Mouse (Mus musculus) activated CD4-positive, CD25-positive, alpha-beta regulatory T cell, adult 4 months (primary cell): ENCODE results near the gene Pik3ap1. TPM values are rescaled to one million over a fixed set of nuclear protein-coding genes. Genes with fewer than 3 reads are reported as not detected.

Experiments used
- ATAC-seq: one replicate; pipeline ENCODE4 v1.8.0; 2017
- polyA plus RNA-seq, 2 experiments: library from polyadenylated mRNA; unstranded; fragments of 100-300 nt; shearing (Covaris generic); gene quantifications; one replicate each; pipeline ENCODE4 v1.2.1; 2017

Pik3ap1 gene
- polyA plus RNA-seq, 2 experiments from 2014 or later = 1.6 to 2.7 TPM

DNA sequence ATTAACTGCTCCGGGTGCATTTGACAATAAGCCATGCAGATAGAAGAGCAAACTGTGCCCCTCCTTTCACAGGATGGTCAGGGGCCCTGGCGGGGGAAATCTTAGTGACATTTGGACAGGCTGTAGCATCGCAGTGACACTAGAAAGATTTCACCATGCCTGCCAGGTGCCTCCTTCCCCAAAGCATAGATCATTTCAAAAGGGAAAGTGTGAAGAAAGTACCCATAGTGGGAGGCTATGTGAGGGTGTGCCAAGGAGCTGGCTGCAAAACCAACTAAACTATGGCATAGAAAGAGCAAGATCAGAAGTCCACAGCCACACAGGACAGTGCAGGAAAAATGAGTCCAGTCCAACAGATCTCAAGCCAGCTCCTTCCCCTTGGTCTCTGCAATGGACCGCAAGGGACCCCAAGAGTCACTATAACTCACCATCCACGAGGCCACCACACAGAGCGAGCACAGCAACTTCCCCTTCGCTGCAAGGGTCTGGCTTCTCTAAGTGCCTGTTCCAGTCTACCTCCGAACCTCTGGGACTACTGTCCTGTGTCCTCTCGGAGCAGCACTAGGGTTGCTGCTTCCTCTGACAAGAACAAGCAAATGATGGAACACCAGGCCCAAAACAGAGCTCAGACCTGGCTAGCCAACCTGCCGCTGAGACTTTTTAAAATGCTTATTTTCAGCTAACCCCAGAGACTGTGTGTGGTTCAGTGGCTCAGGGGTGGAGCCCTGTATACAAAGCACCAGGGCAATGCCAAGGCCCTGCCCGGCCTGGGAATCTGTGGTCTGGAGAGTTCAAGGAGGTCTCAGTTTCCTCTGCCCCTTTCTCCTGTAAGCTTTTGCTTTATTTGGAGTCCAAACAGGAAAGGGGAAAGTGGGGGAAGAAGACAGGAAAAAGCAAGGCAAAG is 15.1 kb downstream of the Pik3ap1 start:
- ATAC-seq = no peak

DNA sequence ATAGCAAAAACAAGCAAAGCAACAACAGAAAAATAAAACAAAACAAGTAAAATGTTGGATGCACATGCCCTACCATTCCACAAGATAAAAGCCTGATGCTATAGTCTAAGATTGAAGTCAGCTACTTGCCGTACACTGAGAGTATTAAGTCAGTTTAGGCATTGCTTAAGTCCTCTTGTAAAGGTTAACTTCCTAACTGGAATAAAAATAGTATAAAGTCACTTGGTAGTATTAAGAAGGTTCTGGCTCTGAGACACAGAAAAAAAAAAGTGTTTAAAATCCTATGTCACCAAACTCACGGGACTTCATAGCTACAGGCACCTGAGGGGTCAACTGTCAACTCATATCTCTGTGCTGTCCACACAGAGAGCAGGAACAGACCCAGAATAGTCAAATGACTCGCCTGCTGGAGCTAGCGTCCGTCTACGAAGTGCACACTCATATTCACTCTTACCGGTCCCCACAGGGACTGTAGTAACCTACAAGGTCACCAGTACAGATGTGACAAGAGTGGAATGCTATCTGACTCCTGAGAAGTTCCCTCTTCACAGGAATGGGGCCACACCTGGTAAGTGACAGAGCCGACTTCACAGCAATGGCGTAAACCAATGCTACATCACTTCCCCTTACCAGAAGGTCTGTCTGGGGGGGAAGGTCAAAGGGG is 17.9 kb downstream of the Pik3ap1 start:
- no peak for ATAC-seq

- ATAC-seq = no peak
Measured at GRCm38 (mm10) chr19:41366192-41366853, 18.6 kb downstream of the Pik3ap1 start.

DNA sequence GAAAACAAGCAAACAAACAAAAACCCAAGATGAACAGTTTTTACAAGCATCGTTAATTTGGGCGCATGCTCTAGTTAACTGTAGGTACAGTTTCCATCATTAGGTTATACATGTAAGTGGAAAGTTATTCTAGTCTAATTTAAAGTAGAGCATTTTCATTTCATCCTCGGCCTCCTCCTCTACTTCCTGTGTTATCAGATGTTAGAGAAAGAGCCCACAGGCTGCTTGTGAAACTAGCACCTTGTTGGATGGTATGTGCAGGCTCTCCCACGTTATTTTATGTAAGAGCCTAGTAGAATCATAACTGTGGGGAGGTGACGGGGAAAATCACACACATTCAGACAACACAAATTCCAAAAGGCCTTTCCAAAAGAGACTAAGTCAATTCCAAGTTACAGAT is 19.3 kb downstream of the Pik3ap1 start:
- peak; percentile 78 for ATAC-seq

- no peak for ATAC-seq
Measured at GRCm38 (mm10) chr19:41364509-41364908, 20.4 kb downstream of the Pik3ap1 start.

DNA sequence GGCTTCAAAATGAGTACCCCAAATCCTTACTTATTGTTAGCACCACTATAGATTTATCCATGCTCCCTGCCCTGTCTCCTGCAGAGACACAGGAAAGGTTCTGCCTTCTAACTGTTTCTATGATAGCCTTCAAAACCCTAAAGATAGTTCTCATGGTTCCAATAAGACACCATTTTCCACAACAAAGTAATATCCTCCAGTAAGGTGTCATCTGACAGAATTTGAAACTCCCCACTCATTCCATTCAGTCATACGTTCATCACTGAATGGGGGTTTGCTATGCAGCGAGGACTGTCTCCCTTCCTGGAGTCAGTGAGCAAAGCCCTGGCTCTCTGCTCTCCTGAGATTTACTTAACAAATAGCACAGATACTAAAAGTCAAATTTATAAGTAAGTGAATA is 21.9 kb downstream of the Pik3ap1 start:
- ATAC-seq = no peak

GRCm38 (mm10) chr19:41360459-41360858 is 24.4 kb downstream of the Pik3ap1 start:
- no peak for ATAC-seq

- ATAC-seq = peak; percentile 93
Measured at GRCm38 (mm10) chr19:41354287-41354951, 30.5 kb downstream of the Pik3ap1 start.

GRCm38 (mm10) chr19:41349624-41350023 is 35.3 kb downstream of the Pik3ap1 start:
- no peak for ATAC-seq

DNA sequence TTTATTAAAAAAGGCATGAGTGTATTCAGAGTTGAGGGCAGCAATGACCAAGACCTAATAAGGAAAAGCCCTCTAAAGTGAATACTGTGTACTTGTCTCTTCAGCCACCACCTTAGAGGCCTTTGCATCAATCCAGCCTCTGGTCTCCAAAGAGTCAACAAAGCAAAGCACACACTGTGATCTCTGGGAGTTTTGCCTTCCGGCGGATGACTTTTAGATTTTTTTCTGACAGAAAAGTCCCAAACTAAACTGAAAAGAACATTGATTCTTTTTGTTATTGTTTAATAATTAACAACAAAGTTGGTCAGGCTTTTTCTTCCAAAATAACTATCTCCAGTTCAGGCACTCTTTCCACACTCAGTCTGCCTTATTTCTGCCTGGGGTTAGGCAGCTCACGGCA is 36.7 kb downstream of the Pik3ap1 start:
- no peak for ATAC-seq

DNA sequence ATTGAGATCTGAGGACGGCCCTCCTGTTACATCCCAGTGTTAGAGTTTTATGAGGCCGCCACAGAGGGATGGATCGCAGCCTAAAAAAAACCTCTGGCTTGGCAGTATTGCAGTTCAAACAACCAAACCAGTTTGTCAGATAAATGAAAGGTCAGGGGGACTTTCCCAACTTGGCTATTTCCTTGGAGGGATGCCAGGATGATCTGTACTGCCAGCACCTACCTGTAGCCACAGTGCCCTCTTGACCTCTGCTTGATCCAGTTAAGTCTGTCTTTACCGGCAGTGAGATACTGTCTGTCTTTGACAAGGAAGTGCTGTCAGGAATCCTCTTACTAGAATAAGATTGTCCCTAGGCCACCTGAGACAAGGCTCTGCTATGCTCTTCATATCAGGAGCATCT is 37.6 kb downstream of the Pik3ap1 start:
- ATAC-seq = no peak

DNA sequence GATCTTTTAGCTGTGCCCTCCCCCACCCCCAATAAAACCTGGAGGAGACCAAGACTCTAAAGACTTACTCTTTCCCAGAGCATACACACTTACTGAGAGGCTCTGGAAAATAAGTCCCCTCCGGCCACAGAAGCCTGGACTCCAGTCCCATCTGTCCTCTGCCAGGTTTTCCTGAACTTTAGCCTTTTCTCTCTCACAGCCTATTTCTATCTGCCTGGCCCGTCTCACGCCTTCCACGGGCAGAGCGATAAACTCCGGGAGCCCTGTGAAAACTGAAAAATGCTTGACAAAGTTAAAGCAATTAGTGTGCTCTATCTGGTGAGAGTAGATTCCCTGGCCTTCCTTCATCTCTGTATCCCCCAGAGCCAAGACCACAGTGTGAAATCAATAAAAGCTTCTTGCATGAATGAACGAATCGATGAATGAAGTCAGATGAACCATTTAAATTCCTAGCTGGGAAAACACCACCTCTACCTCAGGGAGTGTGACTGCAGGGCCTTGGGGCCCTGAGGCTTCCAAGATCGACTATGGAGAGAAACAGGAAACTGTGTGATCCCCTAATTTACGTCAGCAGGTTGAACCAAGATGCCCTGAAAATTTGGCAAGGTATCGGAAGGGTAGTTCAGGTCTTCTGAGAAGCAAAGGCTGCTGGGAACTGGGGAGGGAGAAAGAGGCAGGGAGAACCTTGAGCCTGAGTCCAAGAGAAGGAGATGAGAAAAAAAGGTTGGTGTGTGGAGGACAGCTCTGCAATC is 38.6 kb downstream of the Pik3ap1 start:
- no peak for ATAC-seq

DNA sequence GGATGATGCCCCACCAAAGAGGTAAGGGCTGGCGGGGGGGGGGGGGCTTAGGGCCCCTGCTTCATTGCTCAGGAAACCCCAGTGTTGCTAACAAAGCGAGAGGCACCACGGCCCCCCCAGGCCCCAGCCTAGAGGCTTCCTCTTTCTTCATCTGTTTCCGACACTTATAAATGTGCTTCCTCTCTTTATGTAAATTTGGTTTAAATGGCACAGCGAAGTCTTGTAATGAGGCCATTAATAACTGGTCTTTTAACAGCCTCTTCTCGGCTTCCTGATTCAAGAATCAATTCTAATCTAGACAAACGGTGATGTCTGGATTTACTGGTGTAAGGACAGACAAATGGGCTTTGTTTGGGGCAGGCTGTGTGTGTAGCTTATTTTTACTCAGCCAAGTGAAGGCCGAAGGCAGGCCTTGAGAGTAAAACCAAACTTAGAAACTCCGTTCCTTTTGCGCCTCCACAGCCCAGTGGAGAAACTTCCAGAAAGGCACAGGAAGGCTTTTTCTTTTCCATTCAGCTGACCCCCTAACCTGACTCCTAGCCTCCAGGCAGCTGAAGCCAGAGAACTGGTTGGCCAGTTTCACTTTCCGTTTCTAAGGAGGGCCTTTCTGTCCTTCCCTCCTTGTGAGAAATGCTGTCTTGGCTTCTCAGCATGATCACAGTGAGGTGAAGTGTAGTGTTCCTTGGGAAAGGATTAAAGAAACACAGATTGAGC is 39.7 kb downstream of the Pik3ap1 start:
- peak; percentile 78 for ATAC-seq

- ATAC-seq = no peak
Measured at GRCm38 (mm10) chr19:41344666-41345027, 40.3 kb downstream of the Pik3ap1 start.

DNA sequence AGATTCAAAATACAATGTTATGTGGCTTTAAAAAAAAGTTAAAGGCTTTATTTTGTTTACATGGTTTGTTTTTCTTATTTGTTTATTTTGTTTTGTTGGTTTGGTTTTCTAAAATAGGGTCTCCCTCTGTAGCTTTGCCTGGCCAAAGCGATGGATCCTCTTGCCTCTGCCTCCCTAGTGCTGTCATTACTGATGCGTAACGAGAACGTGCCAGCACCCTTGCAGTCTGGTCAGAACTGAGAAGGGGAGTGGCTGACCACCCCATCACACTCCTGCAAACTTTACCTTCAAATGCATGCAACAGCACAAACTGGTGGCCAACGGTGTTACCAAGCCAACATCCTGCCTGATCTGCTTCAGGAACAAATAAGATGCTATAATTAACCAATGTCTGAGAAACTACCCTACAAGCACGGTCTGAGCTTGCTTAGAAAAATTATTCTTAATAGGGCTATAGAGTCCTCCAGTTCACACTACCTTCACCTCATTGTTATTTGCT is 42.3 kb downstream of the Pik3ap1 start:
- no peak for ATAC-seq

DNA sequence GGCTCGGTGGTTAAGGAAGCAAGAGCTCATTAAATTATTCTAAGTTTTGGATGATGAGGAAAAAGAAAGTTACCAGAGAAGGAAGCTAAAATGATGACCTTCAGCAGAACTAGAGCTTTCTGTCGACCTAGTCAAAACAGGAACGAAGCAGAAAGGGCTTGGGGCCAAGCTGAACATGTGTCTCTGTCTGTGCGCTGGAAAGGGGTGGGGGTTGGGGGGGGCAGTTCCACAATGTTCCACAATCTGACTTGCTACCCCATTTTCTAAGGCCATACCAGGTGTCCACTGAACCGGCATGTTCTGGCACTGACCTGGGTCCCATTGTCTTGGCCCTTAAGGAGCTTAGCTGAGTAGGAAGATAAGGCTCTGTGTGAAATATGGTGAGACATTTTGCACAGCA is 43.2 kb downstream of the Pik3ap1 start:
- no peak for ATAC-seq

- peak; percentile 79 for ATAC-seq
Measured at GRCm38 (mm10) chr19:41339020-41339836, 45.7 kb downstream of the Pik3ap1 start.

GRCm38 (mm10) chr19:41338379-41338778 is 46.5 kb downstream of the Pik3ap1 start:
- ATAC-seq = no peak

GRCm38 (mm10) chr19:41335721-41336120 is 49.2 kb downstream of the Pik3ap1 start:
- no peak for ATAC-seq

DNA sequence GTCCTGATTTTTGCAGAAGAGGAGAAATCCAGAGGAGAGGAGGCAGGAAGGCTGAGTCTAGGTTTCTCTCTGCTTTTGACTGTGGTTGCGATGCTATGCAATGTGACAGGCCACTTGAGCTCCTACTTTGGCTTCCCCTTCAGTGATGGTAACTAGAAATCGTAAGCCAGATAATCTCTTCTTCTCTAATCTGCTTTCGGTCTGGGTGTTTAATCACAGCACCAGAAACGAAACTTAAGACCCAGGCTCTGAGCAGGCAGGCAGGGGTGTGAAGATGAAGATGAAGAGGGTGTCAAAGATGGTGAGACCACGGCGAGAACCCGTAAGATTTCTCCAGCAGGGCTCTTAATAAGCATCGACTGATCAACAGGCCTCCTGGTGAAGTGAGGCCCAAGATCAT is 51.9 kb downstream of the Pik3ap1 start:
- ATAC-seq = no peak
